Mouse (Mus musculus): ENCODE data around the gene Cdh3. TPM values are rescaled to one million over a fixed set of nuclear protein-coding genes. Genes with fewer than 3 reads are reported as not detected.

Cdh3 gene
- polyA plus RNA-seq, 1 experiment: 4.8 TPM

DNA sequence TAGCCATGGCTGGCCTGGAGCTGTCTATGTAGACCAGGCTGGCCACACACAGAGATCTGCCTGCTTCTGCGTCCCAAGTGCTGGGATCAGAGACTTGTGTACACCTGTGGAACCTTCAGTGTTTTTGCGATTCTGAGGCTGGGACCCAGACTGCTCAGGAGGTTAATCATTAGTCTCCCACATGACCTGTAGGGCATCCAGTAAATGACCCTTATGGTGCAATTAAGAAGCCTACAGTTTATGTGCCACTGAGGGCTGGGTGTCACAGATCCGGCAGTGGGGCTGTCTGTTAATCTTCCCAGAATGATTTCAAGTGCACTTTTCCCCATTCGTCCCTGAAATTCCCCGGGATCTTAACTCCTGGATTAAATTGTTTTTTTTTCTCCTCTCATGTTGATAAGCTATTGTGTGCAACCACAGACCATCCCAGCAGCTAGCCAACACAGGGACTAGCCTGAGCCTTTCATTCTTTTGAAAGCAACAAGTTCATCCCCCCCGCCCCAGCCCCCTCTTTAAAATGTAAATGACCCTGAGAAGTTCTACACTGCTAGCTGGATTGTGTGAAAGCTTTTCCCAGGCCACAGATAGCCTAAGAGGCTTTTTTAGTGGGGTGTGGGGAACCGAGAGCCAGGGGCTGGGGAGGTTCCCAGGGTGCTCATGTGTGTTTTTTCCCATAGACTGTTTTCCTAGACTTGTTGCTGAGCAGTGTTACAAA, 88.7 kb downstream of the Cdh3 start:
- TF ChIP-seq POLR2A (IDR thresholded peaks at IDR 0.05; ENCODE audit: borderline replicate concordance, extremely low read depth, insufficient read depth, insufficient read length, poor library complexity, severe bottlenecking): no peak
- TF ChIP-seq CTCF (IDR thresholded peaks at IDR 0.05; ENCODE audit: borderline replicate concordance, extremely low read depth, insufficient read depth, insufficient read length): no peak
- DNase-seq (ENCODE audit: low read depth): peak; percentile 62

DNA sequence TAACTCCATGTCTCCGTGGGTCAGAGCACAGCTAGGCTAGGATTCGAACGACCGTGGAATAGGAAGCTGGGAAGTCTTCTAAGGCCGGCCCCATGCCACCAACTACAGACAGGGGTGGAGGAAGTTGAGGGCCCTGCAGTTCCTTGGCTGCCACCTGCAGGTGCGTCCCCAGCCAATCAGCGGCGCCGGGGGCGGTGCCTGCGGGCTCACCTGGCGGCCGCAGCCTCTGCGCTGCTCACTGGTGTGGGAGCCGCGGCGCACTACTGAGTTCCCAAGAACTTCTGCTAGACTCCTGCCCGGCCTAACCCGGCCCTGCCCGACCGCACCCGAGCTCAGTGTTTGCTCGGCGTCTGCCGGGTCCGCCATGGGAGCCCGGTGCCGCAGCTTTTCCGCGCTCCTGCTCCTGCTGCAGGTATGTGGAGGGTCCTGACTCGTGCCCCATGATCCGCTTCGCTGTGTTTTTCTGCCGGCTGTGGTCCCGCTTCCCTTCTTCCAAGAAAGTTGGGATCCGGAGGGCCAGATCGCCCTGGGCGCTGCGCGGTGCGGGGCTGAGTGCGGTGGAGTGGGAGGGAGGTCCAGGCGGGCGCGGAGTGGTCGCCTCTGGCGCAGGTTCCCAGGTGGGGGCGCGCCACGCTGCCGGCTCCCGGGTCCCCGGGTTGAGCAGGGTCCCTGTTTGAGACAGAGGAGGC, 92.6 kb downstream of the Cdh3 start, which contains the start of gene Cdh1:
TSS of gene Cdh1 (plus strand) at position 221 of the 689 bp plus-strand sequence.
- TF ChIP-seq CTCF (IDR thresholded peaks at IDR 0.05; ENCODE audit: borderline replicate concordance, extremely low read depth, insufficient read depth, insufficient read length) (no peak), POLR2A (IDR thresholded peaks at IDR 0.05; ENCODE audit: borderline replicate concordance, extremely low read depth, insufficient read depth, insufficient read length, poor library complexity, severe bottlenecking) (no peak)
- DNase-seq (ENCODE audit: low read depth): peak; percentile 40

DNA sequence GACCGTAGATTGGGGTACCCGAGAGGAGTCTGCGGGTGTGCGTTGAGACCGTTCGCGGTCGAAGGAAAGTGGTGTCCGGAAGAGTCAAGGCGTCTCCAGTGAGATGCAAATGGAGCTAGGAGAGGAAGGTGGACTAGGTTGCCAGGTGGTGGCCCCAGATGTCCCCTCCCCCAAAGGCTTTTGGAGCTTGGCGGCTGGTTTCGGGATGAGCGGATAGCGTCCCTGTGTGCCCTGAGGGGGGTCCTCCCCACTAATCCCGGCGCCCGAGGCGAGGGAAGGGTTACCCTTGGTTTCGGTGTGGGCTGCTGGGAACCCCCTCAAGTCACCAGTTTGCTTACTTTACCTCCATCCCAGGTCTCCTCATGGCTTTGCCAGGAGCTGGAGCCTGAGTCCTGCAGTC, 93.2 kb downstream of the Cdh3 start:
- no peak for TF ChIP-seq POLR2A (IDR thresholded peaks at IDR 0.05; ENCODE audit: borderline replicate concordance, extremely low read depth, insufficient read depth, insufficient read length, poor library complexity, severe bottlenecking)
- no peak for TF ChIP-seq CTCF (IDR thresholded peaks at IDR 0.05; ENCODE audit: borderline replicate concordance, extremely low read depth, insufficient read depth, insufficient read length)
- no peak for DNase-seq (ENCODE audit: low read depth)

GRCm38 (mm10) chr8:106605657-106606056, 95.0 kb downstream of the Cdh3 start:
- DNase-seq (ENCODE audit: low read depth): no peak
- no peak for TF ChIP-seq CTCF (IDR thresholded peaks at IDR 0.05; ENCODE audit: borderline replicate concordance, extremely low read depth, insufficient read depth, insufficient read length)
- no peak for TF ChIP-seq POLR2A (IDR thresholded peaks at IDR 0.05; ENCODE audit: borderline replicate concordance, extremely low read depth, insufficient read depth, insufficient read length, poor library complexity, severe bottlenecking)

- DNase-seq (ENCODE audit: low read depth): no peak
- TF ChIP-seq CTCF (IDR thresholded peaks at IDR 0.05; ENCODE audit: borderline replicate concordance, extremely low read depth, insufficient read depth, insufficient read length) (no peak), POLR2A (IDR thresholded peaks at IDR 0.05; ENCODE audit: borderline replicate concordance, extremely low read depth, insufficient read depth, insufficient read length, poor library complexity, severe bottlenecking) (no peak)
Observed at GRCm38 (mm10) chr8:106606121-106606520, 95.4 kb downstream of the Cdh3 start.

DNA sequence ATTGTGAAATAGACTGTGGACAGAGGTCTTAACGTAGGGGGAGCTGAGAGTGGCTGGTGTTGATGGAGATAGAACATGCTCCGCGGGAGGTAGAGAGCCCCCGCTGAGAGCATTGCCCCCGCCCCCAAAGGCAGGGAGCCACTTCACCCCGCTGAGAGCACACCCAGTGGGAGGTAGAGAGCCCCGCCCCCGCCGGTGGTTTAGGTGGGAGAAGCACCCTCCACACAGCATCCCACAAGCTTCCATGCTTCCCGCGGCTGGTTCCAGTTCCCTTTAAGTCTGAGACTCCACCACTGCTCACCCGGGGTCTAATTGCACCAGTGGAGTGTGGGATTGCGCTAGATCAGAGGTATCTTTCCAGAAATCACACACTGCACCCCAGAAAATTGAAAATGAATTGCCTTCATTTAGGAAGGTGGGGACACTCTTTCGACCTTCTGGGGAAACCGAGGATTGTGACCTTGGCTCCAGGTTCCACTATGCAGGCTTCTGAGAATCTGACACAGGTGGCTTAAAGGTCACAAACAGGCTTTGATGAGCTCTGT, 96.0 kb downstream of the Cdh3 start:
- no peak for DNase-seq (ENCODE audit: low read depth)
- no peak for TF ChIP-seq POLR2A (IDR thresholded peaks at IDR 0.05; ENCODE audit: borderline replicate concordance, extremely low read depth, insufficient read depth, insufficient read length, poor library complexity, severe bottlenecking)
- no peak for TF ChIP-seq CTCF (IDR thresholded peaks at IDR 0.05; ENCODE audit: borderline replicate concordance, extremely low read depth, insufficient read depth, insufficient read length)

Other genes starting within 250 kb of the Cdh3 start
- 29.2 and 52.3 TPM in 2 replicates for gene Smpd3, start 172.9 kb upstream of the Cdh3 start, polyA plus RNA-seq (2012; rRNA removed)
- gene Zfp90, start 95.6 kb upstream of the Cdh3 start, polyA plus RNA-seq (2012; rRNA removed): 32.1 and 34.0 TPM in 2 replicates
- not detected in 2 replicates for gene 6030452D12Rik, start 10.4 kb upstream of the Cdh3 start, polyA plus RNA-seq (2012; rRNA removed)
- gene Gm10073, start 62.6 kb downstream of the Cdh3 start, polyA plus RNA-seq (2012; rRNA removed): 24.3 and 67.4 TPM in 2 replicates
- gene Cdh1, start 92.5 kb downstream of the Cdh3 start, polyA plus RNA-seq (2012; rRNA removed): 3.1 and 4.3 TPM in 2 replicates
- gene Tango6, start 172.2 kb downstream of the Cdh3 start, polyA plus RNA-seq (2012; rRNA removed): 3.8 and 5.2 TPM in 2 replicates